Mouse (Mus musculus) forebrain, embryonic 16.5 days (tissue): ENCODE measurements around the gene Hivep3. TPM values are rescaled to one million over a fixed set of nuclear protein-coding genes. Genes with fewer than 3 reads are reported as not detected.

Experiments
- ATAC-seq: fragments of 200-750 bp; cut with Nextera tagmentation; 2 replicates; pipeline ENCODE4 v1.8.0; 2017; ENCODE audit warnings: mild to moderate bottlenecking, moderate library complexity
- H3K27ac ChIP-seq: fragments of 300-500 bp; sonication (generic); 2 replicates; pipeline ENCODE4 v1.5.1; 2014; ENCODE audit warnings: low read length, control low read depth
- H3K27me3 ChIP-seq: fragments of 300-500 bp; sonication (generic); replicated peaks from 2 replicates; pipeline ENCODE4 v1.6.1; 2014; ENCODE audit warnings: low read length; ENCODE audit not compliant: control insufficient read depth, insufficient read depth
- H3K36me3 ChIP-seq: fragments of 300-500 bp; sonication (generic); 2 replicates; pipeline ENCODE4 v1.6.1; 2014; ENCODE audit not compliant: control insufficient read depth, insufficient read depth
- H3K4me1 ChIP-seq: fragments of 300-500 bp; sonication (generic); replicated peaks from 2 replicates; pipeline ENCODE4 v1.6.1; 2014; ENCODE audit warnings: low read length; ENCODE audit not compliant: control insufficient read depth, insufficient read depth
- H3K4me2 ChIP-seq: fragments of 300-500 bp; sonication (generic); 2 replicates; pipeline ENCODE4 v1.6.1; 2014; ENCODE audit warnings: mild to moderate bottlenecking, low read length, control low read depth
- H3K4me3 ChIP-seq: fragments of 300-500 bp; sonication (generic); replicated peaks from 2 replicates; pipeline ENCODE4 v1.5.1; 2014; ENCODE audit warnings: mild to moderate bottlenecking, low read length, control low read depth
- H3K9ac ChIP-seq: fragments of 300-500 bp; sonication (generic); replicated peaks from 2 replicates; pipeline ENCODE4 v1.6.1; 2014; ENCODE audit warnings: low read depth, low read length, control low read depth
- H3K9me3 ChIP-seq: fragments of 300-500 bp; sonication (generic); 2 replicates; pipeline ENCODE4 v1.6.1; 2016; ENCODE audit warnings: low read length; ENCODE audit not compliant: control insufficient read depth
- WGBS: fragments of 180-500 bp; shearing (Covaris S2); extraction: QIAGEN DNeasy Blood & Tissue Kit; methylation state at CpG from one replicate; pipeline ENCODE4 v1.1.7; 2014; 5-methylcytosine and 5-hydroxymethylcytosine counted together
- polyA plus RNA-seq: library from polyadenylated mRNA; unstranded; fragments of >200 nt; fragmentation: Nextera tagmentation; extraction: Ambion mirVana; gene quantifications from 2 replicates; pipeline ENCODE4 v1.2.1, GENCODE M21; 2015

The Hivep3 gene
- polyA plus RNA-seq, 1 experiment from 2014 or later = 26.4 TPM

- no peaks in the 10 kb centered on the region for H3K9me3 ChIP-seq
- H3K27ac ChIP-seq = no peak overlapping the region
- H3K36me3 ChIP-seq = no peaks in the 10 kb centered on the region
- no peaks in the 10 kb centered on the region for H3K27me3 ChIP-seq
- ATAC-seq = no peak
- H3K9ac ChIP-seq = no peak overlapping the region
- no peak overlapping the region for H3K4me2 ChIP-seq
- H3K4me1 ChIP-seq = peaks cover 21% of the 10 kb centered on the region
- WGBS = 66% methylated on average over 3 of the region's 3 CpGs
- H3K4me3 ChIP-seq = no peak overlapping the region
Observed at GRCm38 (mm10) chr4:119989031-119989693, 255.6 kb downstream of the Hivep3 start.

- ATAC-seq = no peak
- no peaks in the 10 kb centered on the region for H3K9me3 ChIP-seq
Observed at GRCm38 (mm10) chr4:119990346-119990745, 256.8 kb downstream of the Hivep3 start.

GRCm38 (mm10) chr4:119990841-119991240, 257.3 kb downstream of the Hivep3 start:
- 86% methylated on average over 3 of the region's 3 CpGs for WGBS
- no peak for ATAC-seq
- Histone ChIP-seq H3K4me2 (no peak overlapping the region), H3K9ac (no peak overlapping the region), H3K27ac (no peak overlapping the region), H3K4me1 (peaks cover 21% of the 10 kb centered on the region), H3K9me3 (no peaks in the 10 kb centered on the region), H3K27me3 (no peaks in the 10 kb centered on the region), H3K4me3 (no peak overlapping the region), H3K36me3 (no peaks in the 10 kb centered on the region)

More at GRCm38 (mm10) chr4:119990346-119990745, 256.8 kb downstream of the Hivep3 start:
- Histone ChIP-seq H3K4me1 (peaks cover 21% of the 10 kb centered on the region), H3K27ac (no peak overlapping the region), H3K4me3 (no peak overlapping the region), H3K4me2 (no peak overlapping the region), H3K36me3 (no peaks in the 10 kb centered on the region), H3K27me3 (no peaks in the 10 kb centered on the region), H3K9ac (no peak overlapping the region)
- WGBS = 82% methylated on average over 3 of the region's 3 CpGs

GRCm38 (mm10) chr4:119991758-119992157, 258.2 kb downstream of the Hivep3 start:
- 74% methylated on average over 4 of the region's 4 CpGs for WGBS
- Histone ChIP-seq H3K4me2 (no peak overlapping the region), H3K9me3 (no peaks in the 10 kb centered on the region), H3K4me3 (no peak overlapping the region), H3K27ac (no peak overlapping the region), H3K27me3 (no peaks in the 10 kb centered on the region), H3K9ac (no peak overlapping the region), H3K4me1 (peaks cover 14% of the 10 kb centered on the region), H3K36me3 (no peaks in the 10 kb centered on the region)
- ATAC-seq = no peak

GRCm38 (mm10) chr4:119996377-119996776, 262.8 kb downstream of the Hivep3 start:
- no peaks in the 10 kb centered on the region for H3K27me3 ChIP-seq
- WGBS = 97% methylated on average over 1 of the region's 1 CpGs
- no peak overlapping the region for H3K4me3 ChIP-seq
- ATAC-seq = no peak
- H3K4me2 ChIP-seq = no peak overlapping the region
- H3K27ac ChIP-seq = no peak overlapping the region
- no peaks in the 10 kb centered on the region for H3K36me3 ChIP-seq
- no peak overlapping the region for H3K9ac ChIP-seq
- H3K9me3 ChIP-seq = no peaks in the 10 kb centered on the region
- H3K4me1 ChIP-seq = no peaks in the 10 kb centered on the region

GRCm38 (mm10) chr4:119997351-119997750, 263.8 kb downstream of the Hivep3 start:
- H3K9me3 ChIP-seq = no peaks in the 10 kb centered on the region
- H3K9ac ChIP-seq = no peak overlapping the region
- H3K4me3 ChIP-seq = no peak overlapping the region
- WGBS = 91% methylated on average over 7 of the region's 7 CpGs
- H3K4me2 ChIP-seq = no peak overlapping the region
- H3K27me3 ChIP-seq = no peaks in the 10 kb centered on the region
- ATAC-seq = no peak
- no peak overlapping the region for H3K27ac ChIP-seq
- H3K4me1 ChIP-seq = no peaks in the 10 kb centered on the region
- no peaks in the 10 kb centered on the region for H3K36me3 ChIP-seq

- no peak overlapping the region for H3K9ac ChIP-seq
- ATAC-seq = no peak
- WGBS = 63% methylated on average over 5 of the region's 5 CpGs
Observed at GRCm38 (mm10) chr4:119998911-119999310, 265.3 kb downstream of the Hivep3 start.

GRCm38 (mm10) chr4:120000881-120001280, 267.3 kb downstream of the Hivep3 start:
- no peak overlapping the region for H3K4me3 ChIP-seq
- no peaks in the 10 kb centered on the region for H3K4me1 ChIP-seq
- no peaks in the 10 kb centered on the region for H3K36me3 ChIP-seq
- 81% methylated on average over 7 of the region's 7 CpGs for WGBS
- no peak overlapping the region for H3K9ac ChIP-seq
- H3K27me3 ChIP-seq = no peaks in the 10 kb centered on the region
- no peak for ATAC-seq
- H3K9me3 ChIP-seq = no peaks in the 10 kb centered on the region
- H3K4me2 ChIP-seq = no peak overlapping the region
- no peak overlapping the region for H3K27ac ChIP-seq

More at GRCm38 (mm10) chr4:119998911-119999310, 265.3 kb downstream of the Hivep3 start:
- Histone ChIP-seq H3K27ac (no peak overlapping the region), H3K4me3 (no peak overlapping the region), H3K4me2 (no peak overlapping the region), H3K36me3 (no peaks in the 10 kb centered on the region), H3K9me3 (no peaks in the 10 kb centered on the region), H3K27me3 (no peaks in the 10 kb centered on the region), H3K4me1 (no peaks in the 10 kb centered on the region)

- Histone ChIP-seq H3K9ac (no peak overlapping the region), H3K4me1 (0 out of 2 replicates have a peak, but pooled peaks cover under 1% of the 10 kb centered on the region), H3K9me3 (no peaks in the 10 kb centered on the region), H3K27me3 (no peaks in the 10 kb centered on the region), H3K27ac (no peak overlapping the region), H3K36me3 (no peaks in the 10 kb centered on the region), H3K4me2 (no peak overlapping the region), H3K4me3 (no peak overlapping the region)
- WGBS = 41% methylated on average over 3 of the region's 3 CpGs
- ATAC-seq = no peak
Observed at GRCm38 (mm10) chr4:120003006-120003405, 269.4 kb downstream of the Hivep3 start.
